Mouse (Mus musculus) embryonic stem cell, embryonic (primary cell): Measurements from ENCODE around the gene Lnx2.

ENCODE experiments used
- CTCF ChIA-PET, 4 experiments: fragments of 300-600 bp in 2 of 4; fragments of 350-600 bp in 2 of 4; sonication (Branson Sonifier 250); formaldehyde crosslinking; loops; one replicate each; lab custom pipeline; 2022; ENCODE audit warnings: inconsistent platforms in 2 of 4; lab: Charles Lee
- POLR2A ChIA-PET, 4 experiments: fragments of 300-600 bp in 2 of 4; fragments of 350-600 bp in 2 of 4; sonication (Branson Sonifier 250); formaldehyde crosslinking; loops; one replicate each; lab custom pipeline; 2022; ENCODE audit warnings: antibody characterized with exemption in 4 of 4, inconsistent platforms in 1 of 4; lab: Charles Lee

Gene Lnx2

DNA sequence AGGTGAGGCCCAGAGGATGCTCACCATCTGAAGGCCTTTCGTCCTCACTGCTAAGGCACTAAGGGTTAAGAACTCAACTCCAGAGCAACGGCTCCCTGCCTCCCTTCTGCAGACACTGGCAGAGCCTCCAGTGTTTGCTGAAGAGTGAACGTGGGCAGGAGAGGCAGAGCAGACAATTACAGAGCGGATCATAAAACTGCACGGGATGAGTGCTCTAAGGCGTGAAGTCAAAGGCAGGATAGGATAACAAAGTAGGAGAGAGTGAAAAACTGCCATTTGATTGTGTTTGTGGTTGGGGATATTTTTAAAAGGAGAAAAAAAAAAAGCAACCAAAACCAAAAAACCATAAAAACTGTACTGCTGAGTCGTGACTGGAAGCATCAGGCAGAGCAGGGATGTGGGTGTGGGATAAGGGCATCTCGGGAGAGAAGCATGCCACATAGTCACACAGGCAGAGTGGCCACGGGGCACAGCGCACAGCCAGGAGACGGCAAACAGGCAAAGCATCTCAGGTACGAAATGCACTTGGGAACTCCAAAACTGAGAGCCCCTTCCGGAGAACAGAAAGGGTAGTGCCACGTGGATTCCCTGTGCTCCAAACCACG lies 33.0 kb downstream of the Lnx2 start:
- ChIA-PET POLR2A (no interaction called here), CTCF (no interaction called here)

GRCm38 (mm10) chr5:147041965-147042937 lies 34.1 kb downstream of the Lnx2 start:
- CTCF ChIA-PET: no interaction called here
- POLR2A ChIA-PET: no interaction called here

DNA sequence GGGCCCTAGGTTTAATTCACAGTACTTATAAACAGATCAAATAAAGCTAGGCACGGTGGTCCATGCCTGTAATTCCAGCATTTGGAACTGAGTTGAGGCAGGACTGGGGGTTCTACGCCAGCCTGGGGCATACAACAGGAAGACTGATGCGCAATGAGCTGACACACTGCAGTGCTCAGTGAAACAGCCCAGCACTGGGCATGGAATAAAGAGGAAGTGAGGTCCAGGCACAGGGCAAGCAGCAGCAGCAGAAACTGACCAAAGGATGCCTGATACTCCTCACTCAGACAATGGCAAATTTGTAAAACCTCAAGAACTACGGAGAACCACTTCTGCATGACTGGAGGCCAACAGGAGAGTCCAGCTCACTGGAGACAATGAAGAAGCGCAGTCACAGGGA lies 37.0 kb downstream of the Lnx2 start:
- POLR2A ChIA-PET: interaction anchor here in 3 of 4 experiments (0.6 to 1.2 kb wide), 3 partner anchors 87 to 204 kb away, joined by 3 read pairs; no protein-coding TSS in a partner anchor

GRCm38 (mm10) chr5:147037601-147038000 lies 38.8 kb downstream of the Lnx2 start:
- ChIA-PET POLR2A (interaction anchor here in 1 of 4 experiments (0.5 to 3.0 kb wide), 8 partner anchors 8 to 277 kb away, joined by 3 to 7 read pairs (median 4); no protein-coding TSS in a partner anchor), CTCF (interaction anchor here in 3 of 4 experiments (0.6 to 1.3 kb wide), 4 partner anchors 105 to 362 kb away, joined by 3 to 4 read pairs (median 3); no protein-coding TSS in a partner anchor)

More for the DNA sequence above, 37.0 kb downstream of the Lnx2 start:
- CTCF ChIA-PET: interaction anchor here in 2 of 4 experiments (0.6 to 1.3 kb wide), 2 partner anchors 100 to 609 kb away, joined by 3 to 6 read pairs; no protein-coding TSS in a partner anchor

GRCm38 (mm10) chr5:147036661-147037060 lies 39.7 kb downstream of the Lnx2 start:
- CTCF ChIA-PET: interaction anchor here in 2 of 4 experiments (0.6 to 1.3 kb wide), 3 partner anchors 44 to 361 kb away, joined by 3 read pairs; no protein-coding TSS in a partner anchor
- POLR2A ChIA-PET: interaction anchor here in 2 of 4 experiments (0.7 to 3.0 kb wide), 3 partner anchors 9 to 42 kb away, joined by 3 to 7 read pairs (median 4); no protein-coding TSS in a partner anchor

DNA sequence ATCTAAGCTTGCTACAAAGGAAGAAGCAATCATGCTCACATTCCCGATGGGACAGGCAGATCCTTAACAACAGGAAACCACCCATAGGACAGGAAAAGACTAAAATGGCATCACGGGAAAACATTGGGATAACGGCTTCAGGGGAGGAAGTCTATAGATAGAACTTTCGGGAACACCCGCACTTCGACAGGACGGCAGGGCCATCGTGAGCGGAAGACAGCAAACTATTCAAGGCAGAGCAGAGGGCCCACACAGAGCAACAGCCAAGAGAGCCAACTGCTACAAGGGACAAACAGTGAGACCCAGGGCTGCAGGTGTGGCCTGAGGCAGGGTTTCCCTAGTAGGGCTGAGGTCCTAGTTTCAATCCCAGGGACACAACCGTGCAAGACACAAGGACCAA lies 40.4 kb downstream of the Lnx2 start:
- POLR2A ChIA-PET: interaction anchor here in 2 of 4 experiments (0.5 to 3.0 kb wide), 4 partner anchors 12 to 367 kb away, joined by 3 to 7 read pairs (median 4); no protein-coding TSS in a partner anchor
- CTCF ChIA-PET: interaction anchor here in 2 of 4 experiments (0.6 to 1.3 kb wide), 3 partner anchors 79 to 600 kb away, joined by 3 read pairs; no protein-coding TSS in a partner anchor

DNA sequence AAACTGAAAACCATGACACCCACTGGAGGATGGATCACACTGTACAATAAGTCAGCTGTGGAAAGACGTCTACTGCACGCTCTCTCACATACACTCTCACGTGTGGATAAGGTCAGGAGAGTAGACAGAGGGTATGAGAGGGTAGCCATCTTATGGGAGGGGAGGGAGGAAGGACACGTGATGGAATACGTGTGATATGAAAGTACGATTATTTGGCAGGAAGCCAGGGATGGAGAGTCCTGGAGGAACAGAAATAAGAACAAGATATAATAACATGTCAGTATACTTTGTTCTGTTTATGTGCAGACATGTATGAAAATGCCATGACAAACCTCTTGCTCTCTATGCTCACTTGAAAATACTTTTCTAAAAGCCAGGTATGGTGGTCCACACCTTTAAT lies 41.1 kb downstream of the Lnx2 start:
- ChIA-PET POLR2A (interaction anchor here in 1 of 4 experiments (0.8 to 1.3 kb wide), 3 partner anchors 9 to 23 kb away, joined by 3 read pairs; no protein-coding TSS in a partner anchor), CTCF (no interaction called here)

- ChIA-PET POLR2A (interaction anchor here in 1 of 4 experiments (1.0 to 1.3 kb wide), 2 partner anchors 12 to 22 kb away, joined by 3 read pairs; no protein-coding TSS in a partner anchor), CTCF (no interaction called here)
Measured at GRCm38 (mm10) chr5:147034283-147034682, 42.1 kb downstream of the Lnx2 start.

DNA sequence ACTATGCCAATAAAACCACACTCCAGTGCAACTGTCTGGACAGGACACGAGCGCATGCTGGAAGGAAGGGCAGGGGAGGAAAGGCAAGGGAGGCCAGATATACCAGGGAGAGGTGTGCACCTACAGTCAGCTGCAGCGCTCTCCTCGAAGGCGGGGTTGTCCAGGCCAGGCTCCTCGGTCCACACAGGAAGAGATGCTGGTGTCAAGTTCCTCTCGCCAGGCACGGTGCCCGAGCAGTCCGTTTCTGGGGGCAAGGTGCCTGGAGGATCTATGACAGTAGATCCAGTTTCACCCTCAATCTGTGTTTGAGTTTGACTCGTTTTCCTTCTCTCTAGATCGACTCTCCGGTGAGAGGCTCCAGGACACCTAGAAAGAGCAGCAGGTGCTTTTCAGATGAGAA lies 43.2 kb downstream of the Lnx2 start:
- CTCF ChIA-PET: interaction anchor here in 1 of 4 experiments (0.6 kb wide), 2 partner anchors 89 to 1155 kb away, joined by 3 read pairs; no protein-coding TSS in a partner anchor
- POLR2A ChIA-PET: no interaction called here

GRCm38 (mm10) chr5:147031281-147031680 lies 45.1 kb downstream of the Lnx2 start:
- ChIA-PET POLR2A (no interaction called here), CTCF (no interaction called here)

DNA sequence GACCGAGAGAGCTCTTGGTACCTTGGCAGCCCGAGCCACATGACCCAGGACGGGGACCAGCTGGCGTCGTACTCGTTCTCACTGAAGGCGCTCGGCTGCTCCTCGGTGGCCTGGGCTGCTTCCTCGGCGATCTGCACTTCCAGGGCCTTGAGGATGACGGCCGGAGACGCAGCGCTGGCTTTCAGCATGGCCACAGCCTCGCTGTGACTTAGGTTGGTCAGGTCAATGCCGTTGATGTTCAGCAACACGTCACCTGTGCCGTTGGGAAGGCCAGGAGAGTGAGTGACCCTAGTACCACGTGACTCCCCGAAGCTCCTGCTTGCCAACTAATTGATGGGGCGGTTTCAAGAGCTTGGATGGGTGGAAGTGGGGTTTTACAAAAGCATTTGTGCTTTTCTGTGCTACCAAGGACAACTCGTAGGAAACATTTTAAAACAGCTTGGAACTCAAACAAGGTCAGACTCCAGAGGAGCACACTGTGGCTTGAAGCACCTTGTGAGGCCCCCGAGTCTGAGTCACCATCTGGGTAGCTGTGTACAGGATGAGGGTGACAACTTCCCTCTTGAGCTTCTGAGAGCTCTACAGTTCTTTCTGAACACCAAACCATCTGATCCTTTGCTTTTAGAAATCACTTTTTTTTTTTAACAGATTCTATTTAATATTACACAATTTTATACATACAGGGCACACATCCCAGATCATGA lies 51.9 kb downstream of the Lnx2 start:
- CTCF ChIA-PET: interaction anchor here in 3 of 4 experiments (0.6 to 1.5 kb wide), 3 partner anchors 12 to 123 kb away, joined by 3 to 5 read pairs (median 4); no protein-coding TSS in a partner anchor
- POLR2A ChIA-PET: interaction anchor here in 2 of 4 experiments (0.6 to 1.8 kb wide), 3 partner anchors 13 to 82 kb away, joined by 3 to 7 read pairs (median 5); no protein-coding TSS in a partner anchor

DNA sequence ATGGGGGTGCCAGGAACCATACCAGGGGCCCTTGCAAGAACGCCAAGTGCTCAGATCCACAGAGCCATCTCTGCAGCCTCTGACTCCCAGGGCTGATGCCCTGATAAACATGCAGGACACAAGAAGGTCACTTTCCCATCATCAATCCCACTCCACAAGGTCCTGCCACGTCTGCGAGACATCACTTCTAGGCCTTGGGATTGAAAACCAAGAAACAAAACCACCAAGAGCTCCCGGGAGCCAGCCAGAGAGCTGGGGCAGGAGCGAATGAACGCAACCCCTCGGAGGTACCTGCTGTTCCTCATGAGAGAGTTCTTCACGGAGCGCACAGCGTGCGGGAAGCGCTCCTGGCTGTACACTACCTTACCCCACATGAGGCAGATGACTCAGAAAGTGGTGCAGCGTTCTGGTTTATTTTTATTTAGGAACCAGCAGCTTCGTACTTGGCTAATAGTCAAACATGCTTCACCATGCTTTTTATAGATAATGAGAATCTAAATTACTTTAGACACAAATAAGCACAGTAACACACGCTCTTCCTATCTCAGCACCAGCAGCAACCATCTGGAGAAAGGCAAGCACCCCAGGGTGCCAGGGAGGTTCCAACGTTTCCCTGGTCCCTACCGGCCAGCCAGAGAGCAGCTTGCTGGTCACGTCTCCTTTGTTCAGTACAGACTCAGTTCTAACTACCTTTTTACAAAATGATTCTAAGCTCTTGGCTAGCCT lies 53.0 kb downstream of the Lnx2 start:
- ChIA-PET POLR2A (interaction anchor here in 2 of 4 experiments (0.6 to 1.8 kb wide), 4 partner anchors 9 to 60 kb away, joined by 3 to 7 read pairs (median 4); no protein-coding TSS in a partner anchor), CTCF (interaction anchor here in 3 of 4 experiments (0.6 to 1.5 kb wide), 3 partner anchors 107 to 122 kb away, joined by 3 to 4 read pairs (median 3); no protein-coding TSS in a partner anchor)

GRCm38 (mm10) chr5:147021546-147022265 lies 54.7 kb downstream of the Lnx2 start:
- CTCF ChIA-PET: interaction anchor here in 1 of 4 experiments (1.0 kb wide), 1 partner anchor 83 kb away, joined by 3 read pairs; no protein-coding TSS in a partner anchor
- POLR2A ChIA-PET: interaction anchor here in 3 of 4 experiments (0.6 to 1.3 kb wide), 3 partner anchors 13 to 249 kb away, joined by 3 read pairs; no protein-coding TSS in a partner anchor

DNA sequence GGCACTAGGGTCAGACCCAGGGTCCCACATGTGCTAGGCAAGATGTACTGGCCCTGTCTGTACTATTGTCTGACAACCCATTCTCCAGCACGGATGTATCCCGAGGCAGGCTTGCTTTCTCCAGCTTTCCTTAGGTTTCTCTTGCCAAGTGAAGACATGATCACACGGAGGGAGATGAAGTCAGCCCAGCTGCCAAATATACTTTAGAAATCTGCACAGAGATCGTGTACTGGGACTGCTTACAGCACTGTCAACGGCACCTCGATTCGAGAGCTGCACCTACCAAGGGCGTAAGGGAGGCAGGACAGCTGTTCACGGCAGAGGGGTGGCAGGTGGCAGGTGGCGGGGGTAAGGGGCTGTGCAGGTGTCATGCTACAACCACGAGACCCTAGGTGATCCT lies 55.8 kb downstream of the Lnx2 start:
- ChIA-PET POLR2A (no interaction called here), CTCF (no interaction called here)

- ChIA-PET POLR2A (no interaction called here), CTCF (interaction anchor here in 1 of 4 experiments (1.5 kb wide), 1 partner anchor 209 kb away, joined by 3 read pairs; no protein-coding TSS in a partner anchor)
Measured at GRCm38 (mm10) chr5:147018761-147019160, 57.6 kb downstream of the Lnx2 start.

DNA sequence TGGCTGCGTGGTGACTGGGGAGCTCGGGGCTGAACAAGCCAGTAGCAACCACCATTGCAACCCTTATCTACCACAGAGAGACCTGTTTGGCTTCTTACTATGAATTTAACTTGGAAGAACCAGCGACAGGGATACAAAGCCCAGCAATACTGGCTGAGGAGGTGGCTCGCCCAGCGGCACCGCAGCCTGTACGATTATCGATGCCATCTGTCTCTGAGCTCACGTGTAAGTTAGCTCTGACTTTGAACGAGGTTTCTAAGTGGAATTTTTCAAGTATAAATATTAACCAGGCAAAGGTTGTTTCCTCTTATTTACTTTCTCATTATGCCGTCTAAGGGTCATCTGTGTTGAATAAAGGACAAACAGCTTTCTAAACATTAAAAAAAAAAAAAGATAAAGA lies 58.9 kb downstream of the Lnx2 start:
- CTCF ChIA-PET: interaction anchor here in 2 of 4 experiments (0.6 to 1.5 kb wide), 2 partner anchors 210 to 282 kb away, joined by 3 to 4 read pairs; no protein-coding TSS in a partner anchor
- POLR2A ChIA-PET: interaction anchor here in 1 of 4 experiments (1.5 kb wide), 1 partner anchor 8 kb away, joined by 3 read pairs; no protein-coding TSS in a partner anchor
